Mouse (Mus musculus): ENCODE data around the gene Ubqln1.
A peak's percentile ranks its signal among the peaks of the same experiment; 100 is the strongest.

The Ubqln1 gene

GRCm38 (mm10) chr13:58215592-58216341 is at the start of gene Ubqln1:
Gene Ubqln1, minus strand, starts transcription at chr13:58215653.
- peak; percentile 44 to 79 for DNase-seq (ENCODE audit: low read depth in 1 of 2, low spot score in 2 of 2)

GRCm38 (mm10) chr13:58263546-58263945 is 48.1 kb upstream of the Ubqln1 start:
- DNase-seq (ENCODE audit: low read depth in 1 of 2, low spot score in 2 of 2): no peak

GRCm38 (mm10) chr13:58261674-58262073 is 46.2 kb upstream of the Ubqln1 start:
- no peak for DNase-seq (ENCODE audit: low read depth in 1 of 2, low spot score in 2 of 2)

GRCm38 (mm10) chr13:58253268-58253667 is 37.8 kb upstream of the Ubqln1 start:
- DNase-seq (ENCODE audit: low read depth in 1 of 2, low spot score in 2 of 2): no peak

- DNase-seq (ENCODE audit: low read depth in 1 of 2, low spot score in 2 of 2): no peak
These were observed 33.5 kb upstream of the Ubqln1 start for GRCm38 (mm10) chr13:58248957-58249356.

GRCm38 (mm10) chr13:58236536-58236935 is 21.1 kb upstream of the Ubqln1 start:
- no peak for DNase-seq (ENCODE audit: low read depth in 1 of 2, low spot score in 2 of 2)

- DNase-seq (ENCODE audit: low read depth in 1 of 2, low spot score in 2 of 2): peak in 1 of 2 experiments; percentile 3
These were observed 17.2 kb upstream of the Ubqln1 start for GRCm38 (mm10) chr13:58232611-58233010.

- DNase-seq (ENCODE audit: low read depth in 1 of 2, low spot score in 2 of 2): no peak
These were observed 16.6 kb upstream of the Ubqln1 start for GRCm38 (mm10) chr13:58232070-58232469.

- DNase-seq (ENCODE audit: low read depth in 1 of 2, low spot score in 2 of 2): no peak
These were observed 13.2 kb upstream of the Ubqln1 start for GRCm38 (mm10) chr13:58228624-58229023.

GRCm38 (mm10) chr13:58225694-58226093 is 10.2 kb upstream of the Ubqln1 start:
- DNase-seq (ENCODE audit: low read depth in 1 of 2, low spot score in 2 of 2): no peak

- no peak for DNase-seq (ENCODE audit: low read depth in 1 of 2, low spot score in 2 of 2)
These were observed 4.8 kb upstream of the Ubqln1 start for GRCm38 (mm10) chr13:58220206-58220605.

GRCm38 (mm10) chr13:58217536-58217935 is 2.1 kb upstream of the Ubqln1 start:
- DNase-seq (ENCODE audit: low read depth in 1 of 2, low spot score in 2 of 2): no peak

- DNase-seq (ENCODE audit: low read depth in 1 of 2, low spot score in 2 of 2): no peak
These were observed 942 bp upstream of the Ubqln1 start for GRCm38 (mm10) chr13:58216395-58216794.

- DNase-seq (ENCODE audit: low read depth in 1 of 2, low spot score in 2 of 2): no peak
These were observed 231 bp downstream of the Ubqln1 start for GRCm38 (mm10) chr13:58215253-58215591.

- no peak for DNase-seq (ENCODE audit: low read depth in 1 of 2, low spot score in 2 of 2)
These were observed 854 bp downstream of the Ubqln1 start for GRCm38 (mm10) chr13:58214346-58215252.

GRCm38 (mm10) chr13:58213801-58214200 is 1.7 kb downstream of the Ubqln1 start:
- no peak for DNase-seq (ENCODE audit: low read depth in 1 of 2, low spot score in 2 of 2)

- no peak for DNase-seq (ENCODE audit: low read depth in 1 of 2, low spot score in 2 of 2)
These were observed 2.9 kb downstream of the Ubqln1 start for GRCm38 (mm10) chr13:58212530-58212929.

- no peak for DNase-seq (ENCODE audit: low read depth in 1 of 2, low spot score in 2 of 2)
These were observed 5.0 kb downstream of the Ubqln1 start for GRCm38 (mm10) chr13:58210441-58210840.

- no peak for DNase-seq (ENCODE audit: low read depth in 1 of 2, low spot score in 2 of 2)
These were observed 9.4 kb downstream of the Ubqln1 start for GRCm38 (mm10) chr13:58206084-58206483.

GRCm38 (mm10) chr13:58204986-58205385 is 10.5 kb downstream of the Ubqln1 start:
- no peak for DNase-seq (ENCODE audit: low read depth in 1 of 2, low spot score in 2 of 2)

- DNase-seq (ENCODE audit: low read depth in 1 of 2, low spot score in 2 of 2): no peak
These were observed 11.3 kb downstream of the Ubqln1 start for GRCm38 (mm10) chr13:58204202-58204601.

GRCm38 (mm10) chr13:58202903-58203302 is 12.6 kb downstream of the Ubqln1 start:
- no peak for DNase-seq (ENCODE audit: low read depth in 1 of 2, low spot score in 2 of 2)

Data from monocyte, adult 2 months (primary cell).